Comparison of ENCODE assay signal across 8 mouse cellular contexts in genomic region chr13:54738213-54738601, GRCm38 (mm10). TPM values are rescaled to one million over a fixed set of nuclear protein-coding genes. Genes with fewer than 3 reads are reported as not detected.
DNase-seq lines count a peak whose midpoint lies in the region; ATAC-seq and TF ChIP-seq lines count a peak whose summit lies in the region.
"Had no signal": no experiment of that assay in that cellular context is flagged by ENCODE, and none has a peak within 500 bp of the region (broad histone marks: within the 10 kb centered on the region; RNA-seq: fewer than 3 reads in every experiment).

No protein-coding gene starts in this region.

- H3K27me3 ChIP-seq in lung, embryonic 15.5 days = peaks cover 57% of the 10 kb centered on the region
- peaks cover 47% of the 10 kb centered on the region for H3K27me3 ChIP-seq in intestine, embryonic 15.5 days (replicated peaks)
- 0 out of 2 replicates have a peak, but pooled peaks cover 15% of the 10 kb centered on the region for H3K27me3 ChIP-seq in small intestine, adult 2 months (ENCODE audit: control insufficient read depth, insufficient read depth, low read length)

- no peaks in the 10 kb centered on the region for H3K36me3 ChIP-seq in lung, embryonic 15.5 days
- H3K36me3 ChIP-seq in intestine, embryonic 15.5 days = no peaks in the 10 kb centered on the region
- peaks cover 38% of the 10 kb centered on the region for H3K36me3 ChIP-seq in small intestine, adult 2 months (ENCODE audit: control insufficient read depth, insufficient read depth, low read length)

- no peak overlapping the region for H3K9ac ChIP-seq in lung, embryonic 15.5 days
- H3K9ac ChIP-seq in intestine, embryonic 15.5 days = peak overlapping the region; percentile 32; the same call in 1 of the 2 replicates

- TF ChIP-seq POLR2A in small intestine, adult 2 months (IDR thresholded peaks at IDR 0.05; ENCODE audit: low read depth, low read length) = no peak

- peak overlapping the region; percentile 67 for H3K4me2 ChIP-seq in lung, embryonic 15.5 days
- H3K4me2 ChIP-seq in intestine, embryonic 15.5 days (replicated peaks) = peak overlapping the region; percentile 81

- H3K9me3 ChIP-seq in lung, embryonic 15.5 days = no peaks in the 10 kb centered on the region
- no peaks in the 10 kb centered on the region for H3K9me3 ChIP-seq in intestine, embryonic 15.5 days

- peaks cover 7% of the 10 kb centered on the region for H3K4me1 ChIP-seq in lung, embryonic 15.5 days
- H3K4me1 ChIP-seq in intestine, embryonic 15.5 days (replicated peaks) = peaks cover 9% of the 10 kb centered on the region
- H3K4me1 ChIP-seq in small intestine, adult 2 months (ENCODE audit: control insufficient read depth, insufficient read depth, insufficient read length, low read length) = peaks cover 7% of the 10 kb centered on the region; the same call in 1 of the 2 replicates

- peak overlapping the region; percentile 39 for H3K4me3 ChIP-seq in lung, embryonic 15.5 days
- H3K4me3 ChIP-seq in intestine, embryonic 15.5 days (replicated peaks) = peak overlapping the region; percentile 41
- peak overlapping the region; percentile 49 for H3K4me3 ChIP-seq in small intestine, adult 2 months (ENCODE audit: low read depth, low read length)

- H3K27ac ChIP-seq in lung, embryonic 15.5 days = no peak overlapping the region
- H3K27ac ChIP-seq in intestine, embryonic 15.5 days = no peak overlapping the region
- no peak overlapping the region for H3K27ac ChIP-seq in small intestine, adult 2 months (ENCODE audit: insufficient read depth, low read depth, low read length)

- WGBS in lung, embryonic 15.5 days = 1% methylated on average over 26 of the region's 34 CpGs
- 4% methylated on average over 34 of the region's 34 CpGs for WGBS in intestine, embryonic 15.5 days
- 6% methylated on average over 34 of the region's 34 CpGs for WGBS in small intestine, adult 2 months

- no peak for TF ChIP-seq CTCF in small intestine, adult 2 months (IDR thresholded peaks at IDR 0.05; ENCODE audit: extremely low read depth, insufficient read length, insufficient replicate concordance, low read depth, low read length)

- DNase-seq in lung, postnatal 10 days = no peak
- peak; percentile 58 to 67 for DNase-seq in cerebellum, postnatal 36 days
- DNase-seq in left cerebral cortex, adult 18-20 months (ENCODE audit: low spot score in 2 of 2) = no peak
- DNase-seq in thymus, postnatal 25 days = no peak

- no peak for ATAC-seq in lung, embryonic 15.5 days (ENCODE audit: borderline replicate concordance, extremely low read depth, low FRiP score, low TSS enrichment)
- no peak for ATAC-seq in intestine, embryonic 15.5 days

RNA-seq across cellular contexts. Expression of gene Gprin1, which starts 11.5 kb away (rescaled TPM):
- polyA plus RNA-seq in lung, embryonic 15.5 days (2015; fragmentation: Nextera tagmentation; extraction: Ambion mirVana) = 0.24 and 0.42 TPM in 2 replicates
- 0.53 and 0.82 TPM in 2 replicates for polyA plus RNA-seq in intestine, embryonic 15.5 days (2015; fragmentation: Nextera tagmentation; extraction: Ambion mirVana)
- 0.14 and 0.18 TPM in 2 replicates for polyA plus RNA-seq in small intestine, adult 2 months (2012; rRNA removed)
- total RNA-seq in left cerebral cortex, adult 18-20 months (2021) = 100 to 1,000 TPM; 131 to 133 TPM

RNA-seq across cellular contexts. Expression of gene Sncb, which starts 28.2 kb away (rescaled TPM):
- 0.21 TPM in 1 of 2 replicates, not detected in the other for polyA plus RNA-seq in lung, embryonic 15.5 days (2015; fragmentation: Nextera tagmentation; extraction: Ambion mirVana)
- 0.24 and 0.42 TPM in 2 replicates for polyA plus RNA-seq in intestine, embryonic 15.5 days (2015; fragmentation: Nextera tagmentation; extraction: Ambion mirVana)
- polyA plus RNA-seq in small intestine, adult 2 months (2012; rRNA removed) = 0.37 and 0.63 TPM in 2 replicates
- total RNA-seq in left cerebral cortex, adult 18-20 months (2021) = 100 to 1,000 TPM; 925 to 932 TPM

RNA-seq across cellular contexts. Expression of gene Cdhr2, which starts 36.9 kb away (rescaled TPM):
- polyA plus RNA-seq in lung, embryonic 15.5 days (2015; fragmentation: Nextera tagmentation; extraction: Ambion mirVana) = 0.10 and 0.13 TPM in 2 replicates
- polyA plus RNA-seq in intestine, embryonic 15.5 days (2015; fragmentation: Nextera tagmentation; extraction: Ambion mirVana) = 32.2 and 37.2 TPM in 2 replicates
- 473 and 1,001 TPM in 2 replicates for polyA plus RNA-seq in small intestine, adult 2 months (2012; rRNA removed)
- under 1 TPM; 0.58 to 0.73 TPM for total RNA-seq in left cerebral cortex, adult 18-20 months (2021)

RNA-seq across cellular contexts. Expression of gene Rnf44, which starts 44.5 kb away (rescaled TPM):
- polyA plus RNA-seq in lung, embryonic 15.5 days (2015; fragmentation: Nextera tagmentation; extraction: Ambion mirVana) = 52.2 and 53.0 TPM in 2 replicates
- polyA plus RNA-seq in intestine, embryonic 15.5 days (2015; fragmentation: Nextera tagmentation; extraction: Ambion mirVana) = 77.9 and 78.3 TPM in 2 replicates
- 206 and 318 TPM in 2 replicates for polyA plus RNA-seq in small intestine, adult 2 months (2012; rRNA removed)
- total RNA-seq in left cerebral cortex, adult 18-20 months (2021) = 100 to 1,000 TPM; 168 to 172 TPM

RNA-seq across cellular contexts. Expression of gene Eif4e1b, which starts 45.6 kb away (rescaled TPM):
- not detected in 2 replicates for polyA plus RNA-seq in lung, embryonic 15.5 days (2015; fragmentation: Nextera tagmentation; extraction: Ambion mirVana)
- not detected in 2 replicates for polyA plus RNA-seq in intestine, embryonic 15.5 days (2015; fragmentation: Nextera tagmentation; extraction: Ambion mirVana)
- polyA plus RNA-seq in small intestine, adult 2 months (2012; rRNA removed) = not detected in 2 replicates
- not detected for total RNA-seq in left cerebral cortex, adult 18-20 months (2021)
- polyA plus RNA-seq: large intestine, adult 2 months had no signal

Comparison
In these comparisons a context has a peak if more than half of its experiments do, and no peak if none do; other contexts are left out.
1. DNase-seq: peak in cerebellum, postnatal 36 days (2 of 2); none in lung, postnatal 10 days (single experiment), left cerebral cortex, adult 18-20 months (0 of 2) and thymus, postnatal 25 days (single experiment).
2. RNA of gene Cdhr2, which starts 36.9 kb away (polyA plus RNA-seq): 473 to 1,001 TPM in small intestine, adult 2 months and 32.2 to 37.2 TPM in intestine, embryonic 15.5 days; 0.10 to 0.13 TPM in lung, embryonic 15.5 days; every median in the first group is over 10 times any median in the second.
3. Peak in every context shown above with its lines, with median percentiles within 50 percentile points of each other: H3K4me3 ChIP-seq.